Mouse (Mus musculus) brain, embryonic 14.5 days (tissue): Measurements from ENCODE around the gene Anapc15. TPM values are rescaled to one million over a fixed set of nuclear protein-coding genes. Genes with fewer than 3 reads are reported as not detected.
"Not testable (repeated sequence)": the region's sequence is repeated elsewhere in the genome, so short reads cannot be mapped to it uniquely, and the experiment has no call there.

Experiments
- DNase-seq: peaks from one replicate; pipeline ENCODE4 v3.0.0-alpha.2; 2011; ENCODE audit warnings: low read depth
- CTCF ChIP-seq: fragments of 200-500 bp; IDR thresholded peaks from 2 replicates; pipeline ENCODE4 v1.5.1; 2012; ENCODE audit warnings: inconsistent platforms, mild to moderate bottlenecking, moderate library complexity, borderline replicate concordance; ENCODE audit not compliant: insufficient read depth, insufficient read length; ENCODE audit errors: extremely low read depth
- POLR2A ChIP-seq: fragments of 200-500 bp; IDR thresholded peaks from 2 replicates; pipeline ENCODE4 v1.6.1; 2012; ENCODE audit warnings: mild to moderate bottlenecking, inconsistent platforms, borderline replicate concordance; ENCODE audit not compliant: poor library complexity, insufficient read depth, insufficient read length, severe bottlenecking; ENCODE audit errors: extremely low read depth
- polyA plus RNA-seq: library from polyadenylated mRNA; depleted of rRNA; stranded (reverse); fragments of >200 nt; gene quantifications from 2 replicates; pipeline ENCODE4 v1.2.3, GENCODE M21; 2012

Anapc15 gene
- polyA plus RNA-seq, 1 experiment, result 88.7 TPM

GRCm38 (mm10) chr7:101906696-101907095, 43.2 kb downstream of the Anapc15 start:
- TF ChIP-seq POLR2A (no peak), CTCF (no peak)
- no peak for DNase-seq

- TF ChIP-seq POLR2A (no peak), CTCF (no peak)
Observed at GRCm38 (mm10) chr7:101908367-101908766, 44.9 kb downstream of the Anapc15 start.

GRCm38 (mm10) chr7:101910138-101910537, 46.6 kb downstream of the Anapc15 start:
- no peak for TF ChIP-seq POLR2A
- no peak for TF ChIP-seq CTCF
- no peak for DNase-seq

More at GRCm38 (mm10) chr7:101908367-101908766, 44.9 kb downstream of the Anapc15 start:
- no peak for DNase-seq

GRCm38 (mm10) chr7:101911982-101912381, 48.5 kb downstream of the Anapc15 start:
- no peak for DNase-seq
- TF ChIP-seq POLR2A (no peak), CTCF (peak; percentile 29; the same call in 1 of the 2 replicates)

- peak; percentile 79 for DNase-seq
- TF ChIP-seq POLR2A, result no peak
- peak; percentile 84 for TF ChIP-seq CTCF
Observed at GRCm38 (mm10) chr7:101918071-101918470, 54.6 kb downstream of the Anapc15 start.

GRCm38 (mm10) chr7:101925892-101926291, 62.4 kb downstream of the Anapc15 start:
- not testable (repeated sequence) for DNase-seq

GRCm38 (mm10) chr7:101928093-101928492, 64.6 kb downstream of the Anapc15 start:
- DNase-seq, result no peak
- TF ChIP-seq CTCF (no peak), POLR2A (no peak)

GRCm38 (mm10) chr7:101932551-101932950, 69.0 kb downstream of the Anapc15 start:
- TF ChIP-seq CTCF (no peak), POLR2A (no peak)
- no peak for DNase-seq

GRCm38 (mm10) chr7:101933300-101933699, 69.8 kb downstream of the Anapc15 start:
- no peak for TF ChIP-seq CTCF
- no peak for TF ChIP-seq POLR2A
- no peak for DNase-seq

GRCm38 (mm10) chr7:101933751-101934240, 70.3 kb downstream of the Anapc15 start, which contains the start of the genes Lrrc51 and Numa1:
TSS of gene Lrrc51 (minus strand) at chr7:101933895.
TSS of gene Numa1 (plus strand) at chr7:101934111.
- TF ChIP-seq CTCF (no peak), POLR2A (0 out of 2 replicates have a peak, but pooled peaks have one; percentile 32)
- DNase-seq, result peak; percentile 99

GRCm38 (mm10) chr7:101935957-101936356, 72.4 kb downstream of the Anapc15 start:
- no peak for TF ChIP-seq POLR2A
- no peak for TF ChIP-seq CTCF
- no peak for DNase-seq

GRCm38 (mm10) chr7:101936996-101937395, 73.5 kb downstream of the Anapc15 start:
- no peak for DNase-seq
- TF ChIP-seq CTCF (no peak), POLR2A (no peak)

- no peak for TF ChIP-seq POLR2A
- no peak for TF ChIP-seq CTCF
- DNase-seq, result no peak
Observed at GRCm38 (mm10) chr7:101937569-101937968, 74.1 kb downstream of the Anapc15 start.

GRCm38 (mm10) chr7:101938348-101938747, 74.8 kb downstream of the Anapc15 start:
- no peak for DNase-seq
- TF ChIP-seq CTCF, result no peak
- no peak for TF ChIP-seq POLR2A
